Mouse (Mus musculus): ENCODE results near the gene 1700019A02Rik.

DNA sequence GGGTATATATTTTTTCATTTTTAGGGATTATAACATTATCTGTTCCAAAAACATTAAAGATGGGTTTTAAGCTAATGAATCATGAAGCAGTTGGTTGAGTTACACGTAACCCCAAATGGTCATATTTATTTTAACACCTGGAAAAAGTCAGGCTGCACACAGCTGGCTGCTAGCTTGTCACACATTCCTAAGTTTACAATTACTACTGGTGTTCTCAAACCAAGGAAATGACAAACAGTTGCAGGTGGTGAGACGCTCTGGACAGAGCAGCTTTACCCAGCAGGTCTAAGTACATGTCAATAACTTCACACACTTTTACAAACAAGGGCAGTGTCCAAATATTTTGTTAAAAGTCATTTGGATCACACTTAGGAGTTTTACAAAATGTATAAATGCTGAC, 64.4 kb downstream of the 1700019A02Rik start:
- TF ChIP-seq CTCF (IDR thresholded peaks at IDR 0.05; ENCODE audit: extremely low read depth, insufficient read depth, low read length), result no peak
- TF ChIP-seq POLR2A (IDR thresholded peaks at IDR 0.05; ENCODE audit: extremely low read depth, insufficient read depth, low read length), result no peak
